Mouse (Mus musculus): ENCODE results near the gene Rabgap1l. TPM values are rescaled to one million over a fixed set of nuclear protein-coding genes. Genes with fewer than 3 reads are reported as not detected.
"Not testable (repeated sequence)": the region's sequence is repeated elsewhere in the genome, so short reads cannot be mapped to it uniquely, and the experiment has no call there.

Rabgap1l gene
- polyA plus RNA-seq, 1 experiment from 2014 or later = 41.8 TPM

DNA sequence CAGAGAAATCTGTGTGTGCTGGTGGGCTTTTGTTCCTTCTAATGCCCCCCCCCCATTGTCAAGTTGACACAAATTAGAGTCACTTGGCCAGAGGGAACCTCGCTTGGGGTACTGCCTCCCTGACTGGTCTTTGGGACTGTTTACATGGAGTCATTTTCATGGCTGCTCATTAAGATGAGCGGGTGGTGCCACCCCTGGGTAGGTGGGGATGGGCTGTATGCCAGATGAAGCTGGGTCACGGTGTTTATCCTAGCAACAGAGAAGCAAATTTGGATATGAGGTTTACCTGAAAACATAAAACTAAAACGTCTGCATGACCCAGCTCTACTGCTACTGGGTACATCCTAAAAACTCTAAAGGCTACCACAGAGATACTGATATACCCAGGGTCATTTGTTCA lies 354.2 kb downstream of the Rabgap1l start:
- H3K9ac ChIP-seq (ENCODE audit: low read depth, low read length) = no peak overlapping the region
- no peaks in the 10 kb centered on the region for H3K27me3 ChIP-seq (ENCODE audit: control insufficient read depth, insufficient read depth, low read depth, low read length)
- no peak overlapping the region for H3K4me3 ChIP-seq (ENCODE audit: low read depth, low read length)
- H3K4me2 ChIP-seq (ENCODE audit: low read length) = no peak overlapping the region
- 63% methylated on average over 4 of the region's 4 CpGs for WGBS
- no peak for ATAC-seq
- no peak overlapping the region for H3K27ac ChIP-seq (ENCODE audit: low read length)
- H3K9me3 ChIP-seq (replicated peaks; ENCODE audit: control insufficient read depth, low read length, poor library complexity, severe bottlenecking) = no peaks in the 10 kb centered on the region
- H3K4me1 ChIP-seq (ENCODE audit: control insufficient read depth, insufficient read depth, low read length) = no peaks in the 10 kb centered on the region
- H3K36me3 ChIP-seq (ENCODE audit: control insufficient read depth, insufficient read depth, low read length) = no peaks in the 10 kb centered on the region

DNA sequence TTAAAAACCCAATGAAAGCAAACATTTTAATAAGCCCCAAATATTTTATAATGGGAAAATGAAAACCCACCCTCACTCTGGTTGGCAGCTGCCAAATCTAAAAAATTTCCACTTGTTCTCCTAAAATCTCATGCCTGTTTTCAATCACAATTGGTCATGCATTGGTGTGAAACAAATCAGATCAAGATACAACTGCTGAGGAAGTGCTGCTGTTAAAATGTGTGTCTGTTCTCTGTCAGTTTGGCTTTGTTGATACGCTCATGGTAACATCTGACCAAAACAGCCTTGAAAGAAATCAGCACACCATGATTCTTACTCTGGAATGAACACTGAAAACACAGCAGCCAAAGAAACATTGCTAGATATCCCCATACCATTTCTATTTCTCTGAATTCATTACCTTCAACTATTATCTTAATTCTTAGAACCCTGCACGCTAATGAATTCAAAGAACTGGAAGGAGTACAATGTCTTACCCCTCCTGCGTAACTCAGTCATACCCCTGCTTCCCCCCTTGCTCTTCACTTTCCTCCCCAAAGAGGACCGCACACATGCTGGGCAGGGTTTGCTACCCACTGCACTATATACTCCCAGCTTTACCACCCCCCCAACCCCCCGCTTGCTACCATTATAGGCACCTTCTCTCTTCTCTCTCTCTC lies 375.7 kb downstream of the Rabgap1l start:
- no peak overlapping the region for H3K9ac ChIP-seq (ENCODE audit: low read depth, low read length)
- H3K27me3 ChIP-seq (ENCODE audit: control insufficient read depth, insufficient read depth, low read depth, low read length) = no peaks in the 10 kb centered on the region
- no peaks in the 10 kb centered on the region for H3K4me1 ChIP-seq (ENCODE audit: control insufficient read depth, insufficient read depth, low read length)
- no peaks in the 10 kb centered on the region for H3K36me3 ChIP-seq (ENCODE audit: control insufficient read depth, insufficient read depth, low read length)
- H3K4me2 ChIP-seq (ENCODE audit: low read length) = no peak overlapping the region
- 56% methylated on average over 5 of the region's 5 CpGs for WGBS
- H3K4me3 ChIP-seq (ENCODE audit: low read depth, low read length) = no peak overlapping the region
- ATAC-seq = no peak
- no peak overlapping the region for H3K27ac ChIP-seq (ENCODE audit: low read length)
- no peaks in the 10 kb centered on the region for H3K9me3 ChIP-seq (replicated peaks; ENCODE audit: control insufficient read depth, low read length, poor library complexity, severe bottlenecking)

DNA sequence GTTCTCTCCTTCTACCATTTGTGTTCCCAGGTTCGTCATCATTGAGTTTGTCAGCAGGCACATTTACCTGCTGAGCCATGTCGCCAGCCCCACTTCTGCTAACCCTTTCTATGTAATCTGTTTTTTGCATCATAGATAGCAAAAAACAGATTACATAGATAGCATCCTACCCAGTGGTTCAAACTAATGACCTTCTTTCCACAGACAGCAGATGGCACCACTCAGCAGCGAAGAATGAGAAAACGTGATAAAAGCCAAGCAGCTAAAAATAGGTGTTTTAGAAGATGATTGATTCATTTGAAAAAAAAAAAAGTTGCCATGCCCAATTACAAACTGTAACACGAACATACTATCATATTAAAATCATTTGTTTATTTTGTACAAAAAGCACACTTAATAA lies 382.2 kb downstream of the Rabgap1l start:
- WGBS = 45% methylated on average over 5 of the region's 5 CpGs

DNA sequence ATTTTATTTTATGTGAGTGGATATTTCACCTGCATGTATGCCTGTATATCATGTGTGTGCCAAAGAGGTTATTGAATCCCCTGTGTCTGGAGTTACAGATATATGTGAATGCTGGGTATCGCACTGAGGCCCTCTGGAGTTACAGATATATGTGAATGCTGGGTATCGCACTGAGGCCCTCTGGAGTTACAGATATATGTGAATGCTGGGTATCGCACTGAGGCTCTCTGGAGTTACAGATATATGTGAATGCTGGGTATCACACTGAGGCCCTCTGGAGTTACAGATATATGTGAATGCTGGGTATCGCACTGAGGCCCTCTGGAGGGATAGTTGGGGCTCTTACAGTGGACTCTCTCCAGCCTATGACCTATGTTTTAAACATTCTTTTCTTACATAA lies 383.3 kb downstream of the Rabgap1l start:
- not testable (repeated sequence) for H3K36me3 ChIP-seq (ENCODE audit: control insufficient read depth, insufficient read depth, low read length); H3K4me2 ChIP-seq (ENCODE audit: low read length); H3K27ac ChIP-seq (ENCODE audit: low read length); H3K9ac ChIP-seq (ENCODE audit: low read depth, low read length); H3K9me3 ChIP-seq (replicated peaks; ENCODE audit: control insufficient read depth, low read length, poor library complexity, severe bottlenecking); H3K27me3 ChIP-seq (ENCODE audit: control insufficient read depth, insufficient read depth, low read depth, low read length); H3K4me3 ChIP-seq (ENCODE audit: low read depth, low read length); H3K4me1 ChIP-seq (ENCODE audit: control insufficient read depth, insufficient read depth, low read length); ATAC-seq
- 98% methylated on average over 4 of the region's 4 CpGs for WGBS

More for the DNA sequence above, 382.2 kb downstream of the Rabgap1l start:
- Histone ChIP-seq H3K27ac (ENCODE audit: low read length) (no peak overlapping the region), H3K36me3 (ENCODE audit: control insufficient read depth, insufficient read depth, low read length) (no peaks in the 10 kb centered on the region), H3K4me1 (ENCODE audit: control insufficient read depth, insufficient read depth, low read length) (no peaks in the 10 kb centered on the region), H3K4me3 (ENCODE audit: low read depth, low read length) (no peak overlapping the region), H3K9me3 (replicated peaks; ENCODE audit: control insufficient read depth, low read length, poor library complexity, severe bottlenecking) (no peaks in the 10 kb centered on the region), H3K4me2 (ENCODE audit: low read length) (no peak overlapping the region), H3K27me3 (ENCODE audit: control insufficient read depth, insufficient read depth, low read depth, low read length) (no peaks in the 10 kb centered on the region), H3K9ac (ENCODE audit: low read depth, low read length) (no peak overlapping the region)
- no peak for ATAC-seq

GRCm38 (mm10) chr1:160409123-160409522 lies 383.9 kb downstream of the Rabgap1l start:
- no peaks in the 10 kb centered on the region for H3K27me3 ChIP-seq (ENCODE audit: control insufficient read depth, insufficient read depth, low read depth, low read length)
- no peak overlapping the region for H3K4me3 ChIP-seq (ENCODE audit: low read depth, low read length)
- no peak overlapping the region for H3K27ac ChIP-seq (ENCODE audit: low read length)
- no peaks in the 10 kb centered on the region for H3K36me3 ChIP-seq (ENCODE audit: control insufficient read depth, insufficient read depth, low read length)
- no peak for ATAC-seq
- no peaks in the 10 kb centered on the region for H3K4me1 ChIP-seq (ENCODE audit: control insufficient read depth, insufficient read depth, low read length)
- no peak overlapping the region for H3K9ac ChIP-seq (ENCODE audit: low read depth, low read length)
- no peak overlapping the region for H3K4me2 ChIP-seq (ENCODE audit: low read length)
- no peaks in the 10 kb centered on the region for H3K9me3 ChIP-seq (replicated peaks; ENCODE audit: control insufficient read depth, low read length, poor library complexity, severe bottlenecking)
- WGBS = 100% methylated on average over 1 of the region's 1 CpGs

- Histone ChIP-seq H3K27ac (ENCODE audit: low read length) (no peak overlapping the region), H3K9me3 (replicated peaks; ENCODE audit: control insufficient read depth, low read length, poor library complexity, severe bottlenecking) (no peaks in the 10 kb centered on the region), H3K4me3 (ENCODE audit: low read depth, low read length) (no peak overlapping the region), H3K27me3 (ENCODE audit: control insufficient read depth, insufficient read depth, low read depth, low read length) (no peaks in the 10 kb centered on the region), H3K4me1 (ENCODE audit: control insufficient read depth, insufficient read depth, low read length) (no peaks in the 10 kb centered on the region), H3K36me3 (ENCODE audit: control insufficient read depth, insufficient read depth, low read length) (no peaks in the 10 kb centered on the region), H3K4me2 (ENCODE audit: low read length) (no peak overlapping the region), H3K9ac (ENCODE audit: low read depth, low read length) (no peak overlapping the region)
- 87% methylated on average over 4 of the region's 4 CpGs for WGBS
- no peak for ATAC-seq
These were observed 384.6 kb downstream of the Rabgap1l start for GRCm38 (mm10) chr1:160408302-160408897.

GRCm38 (mm10) chr1:160399428-160399827 lies 393.6 kb downstream of the Rabgap1l start:
- no peaks in the 10 kb centered on the region for H3K9me3 ChIP-seq (replicated peaks; ENCODE audit: control insufficient read depth, low read length, poor library complexity, severe bottlenecking)
- H3K27ac ChIP-seq (ENCODE audit: low read length) = no peak overlapping the region
- no peak overlapping the region for H3K9ac ChIP-seq (ENCODE audit: low read depth, low read length)
- H3K36me3 ChIP-seq (ENCODE audit: control insufficient read depth, insufficient read depth, low read length) = no peaks in the 10 kb centered on the region
- H3K4me3 ChIP-seq (ENCODE audit: low read depth, low read length) = no peak overlapping the region
- no peak overlapping the region for H3K4me2 ChIP-seq (ENCODE audit: low read length)
- H3K4me1 ChIP-seq (ENCODE audit: control insufficient read depth, insufficient read depth, low read length) = no peaks in the 10 kb centered on the region
- H3K27me3 ChIP-seq (ENCODE audit: control insufficient read depth, insufficient read depth, low read depth, low read length) = no peaks in the 10 kb centered on the region
- no peak for ATAC-seq

GRCm38 (mm10) chr1:160397037-160397436 lies 396.0 kb downstream of the Rabgap1l start:
- H3K4me1 ChIP-seq (ENCODE audit: control insufficient read depth, insufficient read depth, low read length) = no peaks in the 10 kb centered on the region
- 69% methylated on average over 2 of the region's 2 CpGs for WGBS
- H3K9me3 ChIP-seq (replicated peaks; ENCODE audit: control insufficient read depth, low read length, poor library complexity, severe bottlenecking) = no peaks in the 10 kb centered on the region
- H3K27ac ChIP-seq (ENCODE audit: low read length) = no peak overlapping the region
- no peaks in the 10 kb centered on the region for H3K36me3 ChIP-seq (ENCODE audit: control insufficient read depth, insufficient read depth, low read length)
- H3K27me3 ChIP-seq (ENCODE audit: control insufficient read depth, insufficient read depth, low read depth, low read length) = no peaks in the 10 kb centered on the region
- ATAC-seq = no peak
- H3K4me2 ChIP-seq (ENCODE audit: low read length) = no peak overlapping the region
- no peak overlapping the region for H3K4me3 ChIP-seq (ENCODE audit: low read depth, low read length)
- H3K9ac ChIP-seq (ENCODE audit: low read depth, low read length) = no peak overlapping the region

DNA sequence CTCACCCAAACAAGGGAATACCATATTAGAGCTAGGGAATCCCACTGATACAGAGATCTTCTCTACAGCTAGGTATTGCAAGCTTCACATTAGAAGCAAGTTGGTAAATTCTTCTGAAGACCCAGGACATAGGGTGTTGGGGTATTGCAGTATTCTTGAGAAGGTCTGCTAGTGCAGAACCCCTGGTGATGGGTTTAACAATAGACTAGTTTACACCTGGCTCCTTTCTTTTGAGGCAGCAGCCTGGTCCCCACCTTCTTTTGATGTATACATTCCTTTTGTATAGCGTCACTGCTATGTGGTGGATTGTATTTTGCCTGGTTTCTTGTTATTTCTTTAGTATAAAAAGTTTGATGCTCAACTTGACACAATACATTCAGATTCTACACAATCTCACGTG lies 405.6 kb downstream of the Rabgap1l start:
- no peak overlapping the region for H3K9ac ChIP-seq (ENCODE audit: low read depth, low read length)
- no peak for ATAC-seq
- H3K27me3 ChIP-seq (ENCODE audit: control insufficient read depth, insufficient read depth, low read depth, low read length) = no peaks in the 10 kb centered on the region
- H3K4me2 ChIP-seq (ENCODE audit: low read length) = no peak overlapping the region
- no peak overlapping the region for H3K27ac ChIP-seq (ENCODE audit: low read length)
- no peaks in the 10 kb centered on the region for H3K9me3 ChIP-seq (replicated peaks; ENCODE audit: control insufficient read depth, low read length, poor library complexity, severe bottlenecking)
- WGBS = 64% methylated on average over 2 of the region's 2 CpGs
- no peaks in the 10 kb centered on the region for H3K4me1 ChIP-seq (ENCODE audit: control insufficient read depth, insufficient read depth, low read length)
- no peak overlapping the region for H3K4me3 ChIP-seq (ENCODE audit: low read depth, low read length)
- no peaks in the 10 kb centered on the region for H3K36me3 ChIP-seq (ENCODE audit: control insufficient read depth, insufficient read depth, low read length)

Data from midbrain, embryonic 16.5 days (tissue).